Mouse (Mus musculus): ENCODE results near the gene Gzf1.

Gene Gzf1

DNA sequence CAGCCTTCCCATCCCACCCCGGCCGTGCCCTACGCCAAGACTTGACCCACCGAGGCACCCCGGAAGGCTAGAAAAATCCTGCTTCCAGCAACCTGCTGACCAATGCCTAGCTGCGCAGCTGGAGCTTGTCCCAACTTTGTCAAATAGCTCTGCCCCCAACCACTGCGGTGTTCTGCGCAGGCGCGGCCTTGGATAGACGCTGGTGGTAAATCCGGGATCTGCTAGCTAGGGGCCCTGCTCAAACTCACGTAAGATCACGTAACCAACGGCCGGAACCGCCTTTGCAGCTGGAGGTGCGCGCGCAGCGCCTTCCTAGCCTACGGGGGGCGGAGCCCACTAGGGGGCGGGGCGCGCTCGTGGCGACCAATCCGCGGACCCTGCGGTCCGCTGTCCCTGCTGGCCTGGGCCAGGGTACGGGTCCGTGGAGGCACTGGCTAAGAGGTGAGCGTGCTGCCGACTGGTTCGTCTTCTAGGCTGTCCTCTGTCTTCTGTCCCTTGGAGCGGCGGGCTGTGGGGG, at the start of gene Gzf1:
Gene Gzf1, plus strand, starts transcription at position 249 of the 517 bp plus-strand sequence.
- peak; percentile 99 to 100 for DNase-seq (ENCODE audit: low spot score in 2 of 2)

DNA sequence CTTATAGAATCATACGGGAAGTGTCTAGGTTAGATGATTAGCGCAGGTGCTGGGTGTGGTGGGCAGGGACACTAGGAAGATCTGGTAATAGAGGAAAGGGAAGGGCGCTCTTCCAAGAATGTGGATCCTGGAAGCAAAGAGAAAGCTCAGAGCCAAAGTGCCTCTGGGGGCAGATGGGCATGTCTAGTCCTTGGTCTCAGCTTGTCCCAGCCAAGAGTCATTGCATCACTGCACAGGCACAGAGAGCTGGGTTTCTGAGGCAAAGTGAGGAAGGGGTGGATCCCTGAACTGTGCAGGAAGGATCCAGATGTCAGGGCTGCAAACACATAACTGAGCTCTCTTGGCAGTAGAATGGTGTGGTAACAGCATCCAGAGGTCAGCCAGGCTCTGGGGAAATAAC, 49.2 kb upstream of the Gzf1 start:
- no peak for DNase-seq (ENCODE audit: low spot score in 2 of 2)

DNA sequence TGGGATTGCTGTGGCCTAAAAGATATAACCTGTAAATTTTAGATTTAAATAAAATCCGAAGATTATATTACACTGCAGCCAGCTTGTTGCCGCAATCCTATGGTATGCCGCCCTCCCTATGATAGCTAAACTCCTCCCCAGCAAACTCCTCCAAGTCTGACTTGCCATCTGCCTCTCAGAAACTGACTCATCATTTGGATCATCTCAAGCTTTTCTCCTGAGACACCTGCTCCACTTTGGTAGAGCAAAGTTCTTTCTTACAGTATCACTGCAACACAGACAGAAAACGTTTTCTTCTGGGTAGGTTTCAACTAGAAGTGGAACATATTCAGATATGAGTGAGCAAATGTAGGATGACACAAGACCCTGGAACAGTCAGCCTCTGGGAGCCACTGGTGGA, 46.4 kb upstream of the Gzf1 start:
- no peak for DNase-seq (ENCODE audit: low spot score in 2 of 2)

DNA sequence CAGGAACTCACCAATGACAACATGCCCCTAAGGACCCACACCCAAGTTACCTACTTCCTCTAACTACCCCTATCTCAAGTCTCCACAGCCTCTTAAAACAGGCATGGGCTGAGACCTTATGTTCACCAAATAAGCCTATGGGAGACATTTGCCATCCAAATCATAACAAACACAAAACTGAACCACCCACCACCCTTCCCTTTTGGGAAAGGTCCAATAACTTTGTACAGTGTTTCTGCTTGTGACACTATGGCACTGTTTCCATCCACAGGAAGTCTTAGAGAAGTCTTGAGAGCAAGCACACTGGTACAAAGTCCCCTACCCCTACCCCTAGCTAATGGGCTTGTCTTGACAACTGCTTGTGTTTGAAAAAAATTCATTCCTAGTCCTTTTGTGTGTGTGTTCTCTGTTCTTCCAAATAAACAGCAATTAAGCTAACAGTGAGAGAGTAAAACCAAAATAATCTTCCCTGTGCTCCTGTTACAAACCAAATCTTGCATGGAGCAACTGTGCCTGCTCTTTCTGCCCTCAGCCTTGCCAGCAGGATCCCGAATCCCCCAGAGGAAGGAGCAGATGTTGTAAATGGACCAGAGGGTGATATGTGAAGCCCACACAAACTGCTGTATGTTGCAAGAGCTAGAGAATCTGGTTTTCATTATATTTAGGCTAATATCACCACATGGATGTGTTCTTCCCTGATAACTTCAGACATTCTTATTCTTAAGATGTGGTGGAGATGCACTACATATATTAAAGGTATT, 38.0 kb upstream of the Gzf1 start:
- no peak for DNase-seq (ENCODE audit: low spot score in 2 of 2)

DNA sequence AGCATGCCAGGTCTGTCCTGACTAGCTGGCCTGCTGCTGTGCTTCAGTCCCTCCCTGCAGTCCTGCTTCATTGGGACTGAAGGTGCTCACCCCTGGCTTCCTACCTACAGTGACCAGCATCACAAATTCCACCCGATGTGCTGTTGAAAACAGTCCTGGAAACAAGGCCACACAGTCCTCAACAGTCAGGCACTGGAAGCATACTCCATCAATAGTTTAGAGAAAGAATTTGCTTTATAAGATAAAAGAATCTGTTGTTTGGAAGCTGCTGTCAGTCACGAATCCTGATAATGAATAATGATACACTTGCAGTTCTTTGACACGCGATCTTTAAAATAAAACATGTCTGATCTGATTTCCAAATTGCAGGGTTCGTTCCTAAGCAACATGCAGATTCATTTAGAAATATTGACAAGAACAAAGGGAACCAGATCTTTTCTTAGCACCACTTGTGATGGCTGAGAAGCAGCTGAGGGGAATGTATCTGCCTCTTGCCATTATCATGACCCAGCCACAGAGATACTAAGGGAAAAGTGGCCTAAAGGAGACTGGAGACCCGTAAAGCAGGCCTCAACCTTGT, 36.3 kb upstream of the Gzf1 start:
- no peak for DNase-seq (ENCODE audit: low spot score in 2 of 2)

DNA sequence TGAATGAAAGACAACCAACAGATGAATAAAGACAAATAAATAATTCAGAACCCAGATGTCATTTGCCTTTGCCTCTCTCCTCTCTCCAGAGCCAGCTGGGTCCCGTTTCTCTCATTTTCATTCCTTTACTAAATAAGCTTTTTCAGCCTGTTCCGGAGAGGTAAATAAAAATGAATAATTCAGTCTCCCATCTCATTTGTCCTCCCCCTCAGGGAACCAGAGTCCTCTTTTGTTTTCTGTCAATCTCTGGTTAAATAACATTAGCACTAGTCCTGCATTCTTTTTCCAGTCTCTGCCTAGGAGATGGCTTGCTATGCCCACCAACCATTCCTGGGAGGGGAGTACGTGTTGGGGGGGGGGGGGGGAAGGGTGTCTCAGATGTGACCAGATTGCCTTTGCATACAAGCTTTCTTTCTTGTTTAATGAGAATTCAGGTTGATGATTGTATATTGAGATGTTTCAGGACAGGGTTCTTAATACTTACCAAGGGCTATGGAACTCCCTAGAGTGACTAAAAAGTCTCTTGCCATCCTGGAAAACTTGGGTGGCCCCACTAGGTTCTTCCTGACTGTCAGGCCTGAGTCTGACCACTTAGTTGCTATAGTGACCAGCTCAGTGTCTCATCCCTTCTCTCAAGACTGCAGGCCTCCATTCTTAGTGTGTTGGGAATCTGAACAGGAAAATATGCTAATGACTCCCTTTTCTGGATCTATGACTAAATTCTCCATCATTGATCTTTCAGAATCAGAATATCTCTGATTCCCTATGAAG, 30.1 kb upstream of the Gzf1 start:
- no peak for DNase-seq (ENCODE audit: low spot score in 2 of 2)

DNA sequence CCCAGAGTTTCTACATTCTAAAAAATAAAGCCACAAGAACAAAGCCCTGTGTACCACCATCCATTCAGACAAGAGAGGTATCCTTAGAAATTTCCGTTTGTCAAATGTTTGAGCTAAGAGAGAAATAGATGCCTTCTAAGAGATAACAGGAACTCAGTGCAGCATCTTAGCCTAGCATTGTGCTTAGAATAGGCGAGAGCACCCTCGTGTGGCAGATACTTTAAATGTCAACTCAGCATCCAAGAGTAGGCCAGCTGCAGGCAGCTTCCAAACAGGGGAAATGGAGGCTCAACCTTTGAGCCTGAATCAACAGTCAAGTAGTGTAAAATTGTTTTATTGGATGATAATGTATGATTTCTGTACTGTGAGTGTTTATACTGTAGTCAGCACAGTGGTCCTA, 25.9 kb upstream of the Gzf1 start:
- DNase-seq (ENCODE audit: low spot score in 2 of 2) = peak; percentile 45 to 59

DNA sequence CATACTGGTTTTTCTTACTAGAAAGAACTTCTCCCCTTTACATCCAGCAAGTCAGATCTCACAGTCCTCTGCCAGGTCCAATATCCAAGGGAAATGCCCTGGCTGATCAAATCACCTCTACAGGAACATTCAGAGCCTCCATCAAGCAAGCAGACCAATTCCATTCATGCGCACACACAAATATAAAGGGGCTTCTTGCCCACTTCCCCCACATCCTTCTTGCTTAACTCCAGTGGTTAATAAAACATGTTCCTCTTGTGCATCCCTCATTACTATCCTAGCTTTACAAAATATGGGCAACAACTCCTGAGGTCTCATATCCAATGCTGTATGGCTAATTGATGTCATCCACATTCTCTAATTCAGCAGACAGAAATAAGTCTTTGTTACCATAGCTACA, 17.4 kb upstream of the Gzf1 start:
- DNase-seq (ENCODE audit: low spot score in 2 of 2) = no peak

DNA sequence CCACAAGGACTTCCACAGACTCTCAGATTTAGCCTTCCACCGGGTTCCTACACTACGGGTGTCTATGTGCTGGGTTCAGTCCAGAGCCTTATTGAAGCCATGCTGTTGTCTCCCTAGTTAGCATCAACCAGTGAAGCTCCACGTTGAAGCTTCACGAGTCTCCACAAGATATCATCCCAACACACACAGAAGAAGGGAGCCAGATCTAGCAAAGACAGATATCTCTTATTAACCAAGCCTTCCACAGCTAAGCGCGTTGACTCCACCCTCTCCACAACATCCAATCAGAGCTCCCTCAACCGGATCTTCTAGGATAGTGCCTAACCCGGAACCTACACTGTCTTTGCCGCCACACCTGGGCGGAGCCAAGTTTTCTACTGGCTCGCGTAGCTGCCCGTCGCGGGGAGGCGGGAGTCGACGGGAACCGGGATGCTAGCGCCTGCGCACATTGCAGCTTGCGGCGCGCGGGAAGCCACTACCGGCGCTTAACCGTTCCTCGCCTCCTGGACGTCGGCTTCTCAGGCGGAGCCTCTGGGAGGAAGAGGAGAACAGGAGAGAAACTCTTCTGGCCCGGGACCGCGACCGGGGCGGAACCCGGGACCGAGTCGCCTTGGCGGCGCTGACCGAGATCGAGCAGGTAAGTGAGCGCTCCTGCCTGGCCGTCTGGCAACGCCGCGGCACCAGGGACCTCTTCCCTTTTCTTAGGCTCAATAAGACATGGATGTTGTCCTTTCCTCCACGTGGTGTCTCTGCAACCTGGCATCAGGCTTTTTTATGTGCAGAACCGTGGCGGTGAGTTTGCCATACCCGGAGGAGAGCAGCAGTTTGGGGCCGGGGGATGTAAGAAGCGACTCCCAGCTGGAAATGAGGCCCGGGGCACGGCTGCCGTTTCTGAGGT, 8.4 kb upstream of the Gzf1 start, which contains the start of gene Nxt1:
Gene Nxt1, plus strand, starts transcription at position 403 of the 898 bp plus-strand sequence.
- peak; percentile 99 to 100 for DNase-seq (ENCODE audit: low spot score in 2 of 2)

DNA sequence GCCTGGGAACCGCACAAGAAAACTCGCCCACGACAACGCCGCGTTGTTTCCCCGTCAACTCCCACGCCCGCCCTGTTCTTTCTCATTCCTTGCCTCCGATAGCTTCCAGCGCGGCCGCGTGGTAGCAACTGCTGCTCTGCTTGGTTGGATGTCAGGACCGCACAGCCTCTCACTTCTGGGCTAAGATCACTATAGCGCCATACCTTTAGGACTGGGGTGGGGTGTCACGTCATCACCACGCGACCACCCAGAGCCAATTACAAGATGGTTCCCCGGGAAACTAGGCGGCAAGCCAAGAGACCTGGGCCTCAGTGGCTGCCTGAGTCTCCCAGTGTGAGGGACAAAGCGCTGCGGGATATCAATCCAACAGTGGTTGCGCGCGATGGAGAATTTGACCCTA, 3.0 kb upstream of the Gzf1 start:
- DNase-seq (ENCODE audit: low spot score in 2 of 2) = peak; percentile 70 to 83

DNA sequence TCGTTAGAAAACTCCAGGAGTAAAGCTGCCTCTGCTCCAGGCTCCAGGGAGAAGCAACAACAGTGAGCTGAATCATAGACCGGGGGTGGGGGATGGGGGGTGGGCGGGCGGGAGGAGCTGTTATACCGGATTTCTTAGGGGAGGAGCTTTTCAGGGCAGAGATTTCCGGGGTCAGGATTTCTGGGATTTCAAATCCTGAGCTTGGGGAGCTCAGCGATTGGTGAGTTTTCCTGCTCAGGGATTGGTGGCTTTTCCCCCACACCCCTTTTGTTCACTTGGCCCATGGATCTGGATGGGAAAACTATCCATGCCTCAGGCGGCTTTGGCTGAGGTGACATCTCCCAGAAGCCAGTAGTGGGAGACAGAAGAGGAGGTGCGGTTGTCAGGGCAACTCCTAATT, 1.5 kb upstream of the Gzf1 start:
- peak in 1 of 2 experiments; percentile 19 for DNase-seq (ENCODE audit: low spot score in 2 of 2)

DNA sequence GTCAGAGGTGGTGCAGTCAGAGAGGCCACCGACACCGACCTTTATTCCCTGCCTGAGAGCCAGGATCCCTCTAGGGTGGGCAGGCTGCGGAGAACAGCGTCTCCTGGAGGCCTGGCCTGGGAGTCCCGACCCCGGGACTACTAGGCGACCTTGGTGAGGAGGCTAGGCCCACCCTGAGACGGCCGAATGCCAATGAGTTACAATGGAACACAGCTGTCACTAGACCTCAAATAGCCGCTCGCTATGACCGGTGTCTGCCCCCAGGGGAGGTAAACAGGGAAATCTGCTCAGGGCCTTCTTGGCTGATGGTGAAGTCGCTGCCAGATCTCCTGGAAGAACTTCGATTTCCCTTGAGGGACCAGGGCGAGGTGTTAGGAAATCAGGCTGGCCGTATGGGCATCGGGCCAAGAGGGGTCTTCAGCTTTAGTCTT, 653 bp downstream of the Gzf1 start:
- DNase-seq (ENCODE audit: low spot score in 2 of 2) = peak in 1 of 2 experiments; percentile 62

DNA sequence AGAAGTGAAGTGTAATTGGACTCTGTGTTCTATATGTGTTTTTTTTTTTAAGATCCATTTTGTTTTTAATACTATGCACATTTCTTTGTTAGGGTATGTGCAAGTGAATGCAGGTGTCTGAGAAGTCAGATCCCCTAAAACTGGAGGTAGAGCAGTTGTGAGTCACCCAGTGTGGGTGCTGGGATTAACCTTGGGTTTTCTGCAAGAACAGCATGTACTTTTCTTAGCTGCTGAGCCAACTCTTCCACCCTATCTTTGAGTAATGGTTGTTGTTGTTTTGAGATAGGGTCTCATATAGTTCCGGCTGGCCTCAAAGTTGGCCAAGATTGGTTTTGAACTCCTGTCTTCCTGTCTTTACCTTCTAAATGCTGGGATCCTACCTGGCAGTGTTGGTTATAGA, 2.2 kb downstream of the Gzf1 start:
- DNase-seq (ENCODE audit: low spot score in 2 of 2) = no peak

DNA sequence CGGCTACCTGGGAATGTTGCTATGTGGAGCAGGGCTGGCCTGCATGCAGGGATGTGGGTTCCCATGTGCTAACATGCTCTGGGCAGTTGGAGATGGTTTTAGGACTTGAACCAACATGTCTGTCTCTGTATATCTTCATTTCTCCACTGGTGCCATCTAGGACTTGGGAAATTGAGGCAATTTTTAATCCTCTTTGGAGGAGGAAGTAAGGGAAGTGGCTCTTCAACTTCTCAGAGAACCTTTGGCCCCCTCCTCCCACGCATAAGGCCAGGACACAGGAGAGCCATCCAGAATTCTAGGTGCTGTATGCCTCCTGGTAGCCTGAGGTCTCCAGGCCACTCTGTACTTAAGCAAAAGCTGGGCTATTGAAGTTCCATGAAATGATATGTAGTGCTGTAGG, 4.1 kb downstream of the Gzf1 start:
- no peak for DNase-seq (ENCODE audit: low spot score in 2 of 2)

DNA sequence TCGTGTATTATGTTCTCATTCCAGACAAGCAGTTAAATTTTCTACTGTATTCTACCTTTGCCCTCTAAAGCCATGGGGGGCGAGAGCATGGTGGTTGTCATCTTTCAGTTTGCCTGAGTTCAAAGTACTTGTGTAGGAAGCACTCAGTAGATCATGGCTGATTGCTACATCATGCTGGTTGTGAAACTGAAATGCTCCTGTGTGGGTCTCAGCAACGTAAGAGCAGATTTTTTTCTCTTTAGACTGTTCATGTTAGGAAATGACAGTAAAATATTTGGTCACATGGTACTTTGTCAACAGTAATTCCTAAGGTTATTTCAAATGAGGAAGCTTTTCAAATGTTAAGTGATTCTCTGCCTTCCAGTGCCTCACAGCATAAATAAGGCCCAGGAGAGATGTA, 4.9 kb downstream of the Gzf1 start:
- no peak for DNase-seq (ENCODE audit: low spot score in 2 of 2)

DNA sequence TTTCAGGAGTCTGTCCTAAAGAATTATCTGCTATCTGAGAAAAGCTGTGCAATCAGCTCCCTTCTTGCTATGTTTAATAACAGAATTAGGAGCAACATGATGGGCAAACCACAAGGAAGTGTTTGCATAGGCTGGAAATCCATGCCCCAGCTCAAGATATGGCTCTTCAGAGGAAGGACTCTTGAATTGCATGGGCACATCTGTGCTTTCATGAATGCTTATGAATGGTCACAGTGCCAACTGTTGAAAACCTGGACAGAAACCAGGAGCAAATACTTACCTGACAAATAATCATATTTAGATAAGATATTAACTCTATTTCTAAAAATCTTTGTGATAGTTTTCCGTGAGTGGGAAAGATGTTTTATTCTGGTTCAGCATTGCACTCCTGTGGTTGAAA, 6.0 kb downstream of the Gzf1 start:
- DNase-seq (ENCODE audit: low spot score in 2 of 2) = no peak

DNA sequence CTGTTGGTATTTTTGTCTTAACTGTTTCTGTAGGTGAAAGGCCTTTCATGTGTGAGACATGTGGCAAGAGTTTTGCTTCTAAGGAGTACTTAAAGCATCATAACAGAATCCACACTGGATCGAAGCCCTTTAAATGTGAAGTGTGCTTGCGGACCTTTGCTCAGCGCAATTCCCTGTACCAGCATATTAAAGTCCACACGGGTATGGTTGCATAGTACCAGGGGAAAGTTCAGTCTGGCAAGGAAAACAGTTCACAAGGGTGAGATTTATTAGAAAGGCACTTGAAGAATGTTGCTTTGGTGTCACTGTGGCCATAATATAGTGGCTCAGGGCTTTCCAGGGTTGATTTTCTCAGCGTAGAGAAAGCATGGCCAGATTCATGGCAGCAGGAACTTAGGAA, 7.1 kb downstream of the Gzf1 start:
- DNase-seq (ENCODE audit: low spot score in 2 of 2) = no peak

DNA sequence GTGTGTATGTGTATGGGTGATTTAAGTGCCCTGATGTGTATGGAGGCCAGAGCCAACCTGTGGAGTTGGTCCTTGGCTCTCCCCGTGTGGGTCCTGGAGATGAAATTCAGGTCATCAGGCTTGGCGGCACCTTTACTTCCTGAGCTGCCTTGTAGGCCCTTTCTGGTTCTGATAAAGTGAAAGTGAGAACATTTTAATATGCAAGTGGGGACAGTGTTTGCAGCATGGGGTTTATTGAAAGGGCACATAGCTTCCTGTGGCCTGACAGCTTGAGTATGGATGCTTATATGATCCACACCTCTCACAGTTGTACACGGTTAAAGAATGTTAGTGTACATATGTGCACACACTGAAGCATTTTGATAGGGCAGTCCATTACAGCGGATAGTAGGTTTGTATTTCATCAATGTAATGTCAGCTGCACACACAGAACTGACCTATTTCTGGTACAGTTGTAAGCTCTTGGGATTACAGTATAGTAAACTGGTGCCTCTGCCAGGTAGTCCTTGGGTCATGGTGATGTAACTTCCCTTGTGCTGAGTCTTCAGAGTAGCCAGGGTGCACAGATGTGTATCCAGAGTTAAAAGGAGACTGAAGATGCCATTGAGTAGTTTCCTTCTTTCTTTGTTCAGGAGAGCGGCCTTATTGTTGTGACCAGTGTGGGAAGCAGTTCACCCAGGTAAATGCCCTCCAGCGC, 8.8 kb downstream of the Gzf1 start:
- DNase-seq (ENCODE audit: low spot score in 2 of 2) = no peak

DNA sequence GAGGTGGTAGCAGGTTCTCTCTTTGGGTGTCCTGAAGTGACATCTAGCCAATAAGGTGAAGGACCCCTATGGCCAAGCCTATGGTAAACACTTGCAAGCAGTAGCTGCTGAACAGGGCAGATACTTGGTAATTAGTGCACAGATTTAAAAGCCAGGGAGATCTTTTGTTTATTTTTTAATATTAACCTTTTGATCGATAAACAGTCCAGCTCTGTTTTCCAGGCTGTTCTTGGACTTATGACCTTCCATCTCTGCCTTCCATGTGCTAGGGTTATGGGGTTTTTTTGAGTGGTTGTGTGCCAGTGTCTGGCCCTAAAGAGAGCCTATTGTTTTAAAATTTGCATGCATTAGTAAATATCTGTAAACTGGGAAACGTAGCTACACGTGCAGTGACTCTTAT, 9.5 kb downstream of the Gzf1 start:
- no peak for DNase-seq (ENCODE audit: low spot score in 2 of 2)

DNA sequence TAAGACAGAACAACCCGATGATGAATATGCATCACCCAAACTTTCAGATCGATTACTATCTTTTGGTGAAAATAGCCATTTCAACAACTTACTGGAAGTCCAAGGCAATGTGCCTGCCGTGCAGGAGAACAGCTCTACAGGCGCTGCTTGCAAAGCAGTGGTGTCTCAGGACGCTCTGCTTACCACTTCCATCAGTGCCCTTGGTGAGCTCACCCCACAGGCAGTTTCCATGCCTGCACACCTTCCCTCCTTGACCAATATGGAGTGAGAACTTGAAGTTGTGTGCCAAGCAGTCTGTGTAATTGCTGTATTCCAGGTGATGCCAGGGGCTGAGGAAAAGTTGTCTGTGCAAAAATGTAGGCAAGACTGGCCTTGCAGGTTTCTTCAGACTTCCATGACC, 10.0 kb downstream of the Gzf1 start:
- no peak for DNase-seq (ENCODE audit: low spot score in 2 of 2)

DNA sequence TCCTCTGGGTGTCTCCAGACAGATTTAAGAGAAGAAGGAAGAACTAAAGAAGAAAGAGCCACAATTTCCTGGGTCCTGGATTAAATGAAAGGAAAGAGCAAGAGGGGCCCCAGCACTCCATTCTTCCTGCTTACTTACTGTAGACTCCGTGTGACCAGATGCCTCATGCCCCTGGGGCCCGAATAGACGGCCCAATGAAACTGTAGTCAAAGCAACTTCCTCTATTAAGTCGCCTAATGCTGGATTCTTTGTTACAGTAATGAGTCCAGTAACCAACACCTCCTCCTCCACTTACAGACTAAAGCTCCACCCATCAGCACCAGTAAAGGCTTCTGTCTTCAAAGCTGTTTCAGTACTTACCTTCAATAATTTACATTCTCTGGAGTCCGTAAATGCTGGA, 17.7 kb downstream of the Gzf1 start:
- DNase-seq (ENCODE audit: low spot score in 2 of 2) = no peak

Data from cerebellum, postnatal 4 days (tissue).